Mouse (Mus musculus) embryonic fibroblast, embryonic 13.5 days (primary cell): ENCODE results near the gene Thnsl1. TPM values are rescaled to one million over a fixed set of nuclear protein-coding genes. Genes with fewer than 3 reads are reported as not detected.
"Not testable (repeated sequence)": the region's sequence is repeated elsewhere in the genome, so short reads cannot be mapped to it uniquely, and the experiment has no call there.

Source experiments
- H3K27ac ChIP-seq: 2 replicates; pipeline ENCODE4 v1.5.1; 2012; ENCODE audit warnings: low read length, control low read depth, inconsistent platforms; ENCODE audit not compliant: insufficient read depth
- H3K4me1 ChIP-seq: 2 replicates; pipeline ENCODE4 v1.6.1; 2011; ENCODE audit warnings: low read length; ENCODE audit not compliant: control insufficient read depth, insufficient read depth
- H3K4me3 ChIP-seq: 2 replicates; pipeline ENCODE4 v1.5.1; 2011; ENCODE audit warnings: mild to moderate bottlenecking, control low read depth, low read length; ENCODE audit not compliant: insufficient read depth
- CTCF ChIP-seq: IDR thresholded peaks from 2 replicates; pipeline ENCODE4 v1.5.1; 2011; ENCODE audit warnings: mild to moderate bottlenecking, control low read depth, low read length, moderate library complexity, borderline replicate concordance; ENCODE audit not compliant: insufficient read depth
- POLR2A ChIP-seq: IDR thresholded peaks from 2 replicates; pipeline ENCODE4 v1.6.1; 2011; ENCODE audit warnings: low read depth, mild to moderate bottlenecking, control low read depth, low read length, moderate library complexity
- polyA plus RNA-seq: library from polyadenylated mRNA; stranded (reverse); fragments of >200 nt; gene quantifications from 2 replicates; pipeline ENCODE4 v1.2.4, GENCODE M21; 2011; ENCODE audit warnings: low read depth; ENCODE audit not compliant: missing spikeins, insufficient read length

The Thnsl1 gene
- polyA plus RNA-seq, 1 experiment, result 7.5 TPM

DNA sequence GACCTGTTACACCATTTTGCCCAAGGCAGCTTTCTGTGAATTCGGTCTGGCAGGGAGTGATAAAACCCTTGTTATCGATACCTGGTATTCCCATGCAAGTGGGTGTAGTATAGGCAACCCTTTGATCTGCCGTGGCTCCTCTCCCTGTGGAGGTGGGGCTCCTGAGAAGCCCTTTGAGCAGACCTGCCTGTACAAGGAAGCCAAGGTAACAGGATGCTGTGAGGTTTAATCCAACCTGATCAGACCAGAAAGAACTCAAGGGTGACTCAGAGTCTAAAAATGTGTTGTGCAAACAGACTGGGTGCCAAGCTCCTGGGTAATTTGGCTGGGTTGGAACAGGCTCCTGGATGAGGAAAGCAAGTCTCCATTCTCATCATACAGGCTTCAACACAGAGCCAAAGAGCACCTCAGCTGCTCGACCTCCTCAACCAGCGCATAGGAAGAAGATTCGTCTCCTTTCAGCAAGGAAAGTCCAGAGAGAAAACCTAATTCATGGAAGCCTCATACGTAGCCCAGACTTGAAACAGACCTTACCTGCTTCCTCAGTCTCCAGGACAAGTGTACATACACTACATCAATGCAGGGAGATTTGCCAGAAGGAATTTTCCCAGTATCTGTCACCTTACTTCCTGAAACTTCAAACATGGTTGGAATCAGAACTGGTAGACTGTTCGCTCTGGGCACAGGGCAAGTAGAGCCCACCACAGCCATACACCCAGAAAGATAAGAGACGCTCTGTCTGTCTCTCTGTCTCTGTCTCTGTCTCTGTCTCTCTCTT is 29.5 kb downstream of the Thnsl1 start:
- no peak overlapping the region for H3K4me3 ChIP-seq
- no peak for TF ChIP-seq POLR2A
- no peak for TF ChIP-seq CTCF
- H3K27ac ChIP-seq, result no peak overlapping the region
- peaks cover 13% of the 10 kb centered on the region for H3K4me1 ChIP-seq

DNA sequence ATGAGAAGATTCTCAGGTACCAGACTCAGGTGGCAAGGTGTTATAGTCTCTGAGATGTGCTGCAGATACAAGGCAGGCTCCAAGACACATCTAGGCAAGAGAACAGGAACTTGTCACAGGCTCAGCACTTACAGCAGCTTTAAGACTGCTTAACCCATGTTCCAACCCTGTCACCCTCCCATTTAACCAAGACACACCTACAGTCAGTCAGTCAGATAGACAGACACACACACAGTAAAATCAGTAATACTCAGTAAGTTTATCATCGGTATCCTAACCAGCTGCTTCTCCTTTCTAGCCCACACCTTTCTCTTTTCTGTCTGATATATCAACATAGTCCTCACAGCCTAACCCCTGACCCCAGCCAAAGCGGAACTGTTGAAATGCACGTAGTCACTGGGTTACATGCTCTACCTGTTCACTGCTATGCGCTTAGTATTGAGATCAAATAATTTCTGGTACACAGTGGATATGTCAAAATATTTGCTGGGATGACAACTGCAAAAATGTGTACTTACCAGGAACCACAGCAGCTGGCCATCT is 30.4 kb downstream of the Thnsl1 start:
- peaks cover 13% of the 10 kb centered on the region for H3K4me1 ChIP-seq
- TF ChIP-seq POLR2A (no peak), CTCF (no peak)
- no peak overlapping the region for H3K27ac ChIP-seq

DNA sequence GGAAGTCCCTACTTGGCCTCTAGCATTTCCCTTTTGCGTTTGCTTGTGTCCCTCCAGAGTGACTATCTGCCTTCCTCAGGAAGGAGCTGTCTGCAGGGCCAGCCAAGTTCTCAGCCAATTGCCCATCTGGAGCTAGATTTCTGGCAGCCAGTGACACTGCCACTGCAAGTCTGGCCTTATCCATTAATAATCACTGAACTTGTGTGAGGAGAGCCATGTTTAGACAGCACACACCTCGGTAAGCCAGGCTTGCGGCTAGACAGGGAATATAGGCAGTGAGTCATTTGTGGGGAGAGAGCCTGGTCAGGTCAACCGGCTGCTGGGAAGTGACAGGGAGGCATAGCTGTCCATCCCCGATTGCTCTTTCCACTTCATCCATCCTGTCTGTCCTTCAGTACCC is 31.3 kb downstream of the Thnsl1 start:
- H3K4me1 ChIP-seq, result peaks cover 13% of the 10 kb centered on the region
- H3K4me3 ChIP-seq, result no peak overlapping the region
- 0 out of 2 replicates have a peak overlapping the region, but pooled peaks have one; percentile 3 for H3K27ac ChIP-seq
- TF ChIP-seq CTCF (no peak), POLR2A (no peak)

More for the DNA sequence above, 30.4 kb downstream of the Thnsl1 start:
- H3K4me3 ChIP-seq, result no peak overlapping the region

DNA sequence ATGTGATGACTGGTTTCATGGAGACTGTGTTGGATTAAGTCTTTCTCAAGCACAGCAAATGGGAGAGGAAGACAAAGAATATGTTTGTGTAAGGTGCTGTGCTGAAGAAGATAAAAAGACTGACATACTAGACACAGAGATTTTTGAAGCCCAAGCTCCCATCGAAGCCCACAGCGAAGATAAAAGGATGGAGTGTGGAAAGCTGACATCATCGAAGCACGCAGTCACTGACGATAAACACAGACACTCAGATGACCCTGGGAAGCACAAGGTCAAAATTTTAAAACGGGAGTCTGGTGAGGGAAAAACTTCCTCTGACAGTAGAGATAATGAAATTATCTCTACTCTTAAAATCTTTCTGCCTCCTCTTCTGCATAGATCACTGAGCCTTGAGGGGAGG is 38.6 kb downstream of the Thnsl1 start:
- not testable (repeated sequence) for H3K27ac ChIP-seq, H3K4me3 ChIP-seq, H3K4me1 ChIP-seq

DNA sequence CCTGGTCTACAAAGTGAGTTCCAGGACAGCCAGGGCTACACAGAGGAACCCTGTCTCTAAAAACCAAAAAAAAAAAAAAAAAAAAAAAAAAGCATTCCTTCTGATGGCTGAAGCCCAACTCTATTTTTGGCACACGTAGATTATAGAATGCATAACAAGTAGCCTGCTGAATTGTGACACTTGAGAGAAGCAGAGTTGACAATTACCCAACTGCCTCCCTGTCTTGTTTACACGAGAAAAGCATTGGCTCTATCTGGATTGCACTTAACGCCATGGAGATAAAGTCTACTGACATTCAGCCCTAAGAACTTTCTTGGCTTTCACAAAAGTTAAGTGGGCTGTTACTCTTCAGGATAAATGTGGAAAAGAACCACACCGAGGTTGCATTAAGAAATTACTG is 39.5 kb downstream of the Thnsl1 start:
- TF ChIP-seq CTCF (no peak), POLR2A (no peak)
- H3K27ac ChIP-seq, result no peak overlapping the region
- no peaks in the 10 kb centered on the region for H3K4me1 ChIP-seq
- H3K4me3 ChIP-seq, result no peak overlapping the region

DNA sequence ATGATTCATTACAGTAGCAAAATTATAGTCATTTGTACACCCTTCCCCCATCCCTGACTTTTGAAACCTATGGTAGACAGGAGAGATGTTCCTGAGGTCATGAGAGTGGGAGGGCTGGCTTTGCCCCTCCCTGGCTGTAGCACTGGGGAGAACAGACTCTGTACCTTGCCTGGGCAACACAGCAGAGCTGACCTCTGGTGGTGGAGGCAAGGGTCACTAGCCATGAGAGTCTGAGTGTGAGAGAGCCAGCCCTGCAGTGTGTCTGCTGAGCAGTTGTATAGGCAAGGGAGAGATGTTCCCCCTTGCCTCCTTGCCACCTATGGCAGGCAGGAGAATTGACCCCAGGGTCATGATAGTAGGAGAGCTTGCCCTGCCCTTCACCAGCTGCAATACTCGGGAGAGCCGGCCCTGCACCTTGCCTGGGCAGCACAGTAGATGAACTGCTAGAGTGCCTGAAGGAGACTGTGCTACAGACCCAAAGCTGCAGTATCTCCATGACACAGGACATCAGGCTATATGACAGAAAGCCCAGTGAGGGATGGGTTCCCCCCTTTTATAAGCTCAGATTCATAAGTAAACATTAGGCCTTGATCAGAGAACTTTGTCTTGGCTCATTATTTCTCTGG is 40.1 kb downstream of the Thnsl1 start:
- TF ChIP-seq CTCF (no peak), POLR2A (no peak)
- Histone ChIP-seq H3K4me3 (no peak overlapping the region), H3K27ac (no peak overlapping the region), H3K4me1 (no peaks in the 10 kb centered on the region)

DNA sequence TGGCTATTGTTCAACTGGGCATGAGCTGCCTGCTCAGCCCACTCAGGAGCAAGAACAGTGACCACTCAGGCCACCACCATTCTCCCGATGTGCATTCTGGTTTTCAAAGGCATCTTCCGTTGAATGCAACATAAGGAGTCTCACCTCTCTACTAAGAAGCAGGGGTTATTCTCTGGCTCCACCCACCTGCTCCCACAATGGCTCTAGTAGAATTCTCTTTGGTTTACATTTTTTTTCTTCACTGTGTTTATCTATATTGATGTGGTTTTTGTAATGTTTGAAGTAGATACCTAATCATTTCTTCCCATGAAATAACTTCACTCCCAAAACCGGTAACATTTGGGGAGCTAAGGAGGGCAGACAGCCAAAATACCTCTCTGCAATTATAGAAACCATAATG is 48.1 kb downstream of the Thnsl1 start:
- Histone ChIP-seq H3K4me1 (peaks cover 2% of the 10 kb centered on the region; the same call in 1 of the 2 replicates), H3K4me3 (no peak overlapping the region), H3K27ac (no peak overlapping the region)
- no peak for TF ChIP-seq POLR2A
- TF ChIP-seq CTCF, result no peak

DNA sequence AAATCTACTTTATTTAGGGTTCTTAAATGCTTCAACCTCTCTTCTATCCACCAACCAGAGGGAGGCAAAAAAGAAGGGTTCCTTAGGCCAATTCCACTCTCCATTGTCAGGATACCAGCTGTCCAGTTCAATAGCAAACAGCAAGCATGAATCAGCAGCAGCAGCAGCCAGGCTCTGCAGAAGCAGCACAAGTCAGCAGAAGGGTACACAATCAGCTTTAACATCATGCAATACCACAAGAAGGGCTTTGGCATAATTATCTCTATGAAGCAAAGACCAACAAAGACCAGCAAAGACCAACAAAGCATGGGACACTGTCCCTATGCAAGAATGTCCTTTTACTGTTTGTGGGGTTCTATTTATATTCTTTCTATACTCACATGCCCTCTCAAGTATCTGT is 48.8 kb downstream of the Thnsl1 start:
- Histone ChIP-seq H3K27ac (no peak overlapping the region), H3K4me3 (no peak overlapping the region), H3K4me1 (peaks cover 2% of the 10 kb centered on the region; the same call in 1 of the 2 replicates)
- TF ChIP-seq CTCF (no peak), POLR2A (no peak)

DNA sequence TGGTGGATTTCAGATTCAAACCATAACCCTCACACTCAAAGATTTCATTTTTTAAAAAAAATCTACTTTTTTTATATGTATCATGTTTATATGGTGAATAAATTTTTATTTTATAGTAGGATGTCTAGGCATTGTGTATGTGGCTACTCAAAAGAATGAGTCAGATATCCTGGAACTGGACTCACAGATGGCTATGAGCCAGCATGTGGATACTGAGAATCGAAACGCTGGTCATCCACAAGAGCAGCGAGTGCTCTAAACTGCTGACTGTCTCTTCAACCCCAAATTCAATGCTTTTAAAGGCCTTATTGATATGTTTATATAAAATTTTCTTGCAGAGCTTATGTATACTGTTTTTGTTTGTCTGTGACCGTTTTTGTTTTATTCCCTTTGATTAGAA is 52.8 kb downstream of the Thnsl1 start:
- no peak for TF ChIP-seq POLR2A
- TF ChIP-seq CTCF, result no peak
- Histone ChIP-seq H3K4me1 (peaks cover 5% of the 10 kb centered on the region), H3K27ac (no peak overlapping the region), H3K4me3 (no peak overlapping the region)

DNA sequence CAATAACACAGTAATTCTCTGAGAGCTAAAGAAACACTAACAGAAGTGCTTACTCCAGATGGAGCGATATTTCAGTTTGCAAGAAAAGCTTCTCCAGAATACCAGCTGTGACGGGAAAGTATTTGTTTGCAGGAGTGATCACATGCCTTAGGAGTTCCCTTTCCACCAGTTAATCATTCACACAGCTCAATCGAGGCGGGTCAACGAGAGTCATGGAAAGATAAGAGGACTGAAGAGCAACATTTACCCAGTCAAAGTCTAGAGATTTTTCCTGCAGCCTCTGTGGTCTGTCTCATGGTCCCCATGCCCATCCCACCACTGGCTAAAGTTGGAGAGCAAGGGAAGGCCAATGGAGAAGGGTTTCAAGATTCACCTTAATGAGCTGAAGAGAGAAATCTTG is 53.6 kb downstream of the Thnsl1 start:
- TF ChIP-seq CTCF (no peak), POLR2A (no peak)
- Histone ChIP-seq H3K4me1 (peaks cover 3% of the 10 kb centered on the region), H3K4me3 (no peak overlapping the region), H3K27ac (no peak overlapping the region)
